Mouse (Mus musculus): ENCODE measurements around the gene Adora1. TPM values are rescaled to one million over a fixed set of nuclear protein-coding genes. Genes with fewer than 3 reads are reported as not detected.
A peak's percentile ranks its signal among the peaks of the same experiment; 100 is the strongest.

The Adora1 gene
- total RNA-seq, 2 experiments from 2014 or later = 75.5 to 76.4 TPM

DNA sequence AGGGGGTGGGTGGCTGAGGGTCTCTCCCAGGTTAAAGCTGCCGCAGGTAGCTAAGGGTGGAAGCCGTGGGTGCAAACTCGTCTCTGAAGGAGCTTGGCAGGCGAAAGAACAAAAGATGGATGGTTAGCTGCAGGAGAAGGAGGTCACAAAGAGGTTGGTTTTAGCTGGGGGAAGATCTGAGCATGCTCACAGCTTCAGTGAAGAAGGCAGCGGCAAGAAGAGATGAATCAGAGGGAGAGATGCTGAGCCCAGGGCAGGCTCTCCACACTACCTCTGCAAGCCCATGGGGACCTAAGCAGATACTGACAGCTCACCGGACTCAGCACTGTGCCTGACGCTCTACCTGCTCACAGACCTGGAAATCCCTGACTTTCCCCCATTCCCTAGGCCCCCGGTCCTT, 6.1 kb upstream of the Adora1 start:
- intact Hi-C loops (cut with DNase I) = loop anchor here (5.0 kb wide), 3 partner anchors 39 to 91 kb away; partner anchors contain the start of gene Ppfia4
- no peak for DNase-seq

DNA sequence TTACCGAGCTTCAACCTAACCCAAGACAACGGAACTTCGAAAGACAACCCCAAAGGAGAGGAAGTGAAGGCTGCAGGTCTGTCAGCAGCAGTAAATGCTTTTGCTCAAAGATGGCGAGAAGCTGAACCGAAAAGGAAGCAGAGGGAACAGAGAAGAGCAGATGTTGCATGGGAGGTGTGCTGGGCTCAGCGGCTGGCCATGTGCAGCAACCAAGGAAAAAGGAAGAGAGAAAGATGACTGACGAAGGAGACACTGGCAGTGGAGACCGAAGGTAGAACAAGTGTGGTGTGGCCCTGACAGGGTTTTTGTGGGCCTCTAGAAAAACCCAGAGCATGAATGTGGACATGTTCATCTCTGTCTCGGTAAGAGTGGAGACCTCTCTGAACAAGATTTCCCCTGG, 5.5 kb upstream of the Adora1 start:
- intact Hi-C loops (cut with DNase I) = loop anchor here (5.0 kb wide), 3 partner anchors 38 to 92 kb away; partner anchors contain the start of gene Ppfia4
- no peak for DNase-seq

DNA sequence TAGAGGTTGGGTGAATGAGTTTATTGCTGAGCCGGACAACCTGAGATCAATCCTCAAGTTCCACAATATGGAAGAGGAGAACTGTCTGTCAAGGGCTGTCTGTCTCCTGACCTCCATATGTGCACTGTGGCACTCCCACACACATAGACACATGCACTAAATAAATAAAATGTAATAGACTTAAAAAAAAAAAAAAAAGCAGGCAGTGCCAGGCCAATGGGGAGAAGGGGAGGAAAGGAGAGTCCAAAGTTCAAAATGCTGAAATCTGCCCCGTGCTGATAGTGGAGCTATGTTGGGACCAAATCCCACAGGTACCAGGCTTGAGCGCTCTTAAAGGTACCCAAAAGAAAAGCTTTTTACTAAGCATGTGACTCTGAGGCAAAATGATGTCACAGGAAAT, 2.2 kb upstream of the Adora1 start:
- intact Hi-C loops (cut with DNase I) = no loop called here
- no peak for DNase-seq

DNA sequence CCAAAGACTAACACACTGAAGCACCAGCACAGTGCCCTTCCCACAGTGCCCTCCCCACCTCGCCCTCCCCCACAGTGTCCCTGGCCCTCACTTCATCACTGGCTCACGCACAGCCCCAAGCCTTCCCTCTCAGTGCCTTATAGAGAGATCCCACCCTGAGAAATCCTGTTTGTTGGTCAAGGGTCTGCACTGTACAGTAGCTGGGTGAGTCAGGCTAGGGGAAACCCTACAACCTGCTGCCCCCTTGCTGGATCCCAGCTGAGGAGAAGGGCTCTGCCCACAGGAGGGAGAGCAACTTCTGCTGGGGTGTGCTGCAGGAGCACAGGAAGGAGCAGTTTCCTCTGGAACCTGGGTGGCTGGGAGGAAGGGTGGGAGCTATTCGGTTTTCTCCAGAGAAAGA, 911 bp upstream of the Adora1 start:
- no peak for DNase-seq
- intact Hi-C loops (cut with DNase I) = no loop called here

DNA sequence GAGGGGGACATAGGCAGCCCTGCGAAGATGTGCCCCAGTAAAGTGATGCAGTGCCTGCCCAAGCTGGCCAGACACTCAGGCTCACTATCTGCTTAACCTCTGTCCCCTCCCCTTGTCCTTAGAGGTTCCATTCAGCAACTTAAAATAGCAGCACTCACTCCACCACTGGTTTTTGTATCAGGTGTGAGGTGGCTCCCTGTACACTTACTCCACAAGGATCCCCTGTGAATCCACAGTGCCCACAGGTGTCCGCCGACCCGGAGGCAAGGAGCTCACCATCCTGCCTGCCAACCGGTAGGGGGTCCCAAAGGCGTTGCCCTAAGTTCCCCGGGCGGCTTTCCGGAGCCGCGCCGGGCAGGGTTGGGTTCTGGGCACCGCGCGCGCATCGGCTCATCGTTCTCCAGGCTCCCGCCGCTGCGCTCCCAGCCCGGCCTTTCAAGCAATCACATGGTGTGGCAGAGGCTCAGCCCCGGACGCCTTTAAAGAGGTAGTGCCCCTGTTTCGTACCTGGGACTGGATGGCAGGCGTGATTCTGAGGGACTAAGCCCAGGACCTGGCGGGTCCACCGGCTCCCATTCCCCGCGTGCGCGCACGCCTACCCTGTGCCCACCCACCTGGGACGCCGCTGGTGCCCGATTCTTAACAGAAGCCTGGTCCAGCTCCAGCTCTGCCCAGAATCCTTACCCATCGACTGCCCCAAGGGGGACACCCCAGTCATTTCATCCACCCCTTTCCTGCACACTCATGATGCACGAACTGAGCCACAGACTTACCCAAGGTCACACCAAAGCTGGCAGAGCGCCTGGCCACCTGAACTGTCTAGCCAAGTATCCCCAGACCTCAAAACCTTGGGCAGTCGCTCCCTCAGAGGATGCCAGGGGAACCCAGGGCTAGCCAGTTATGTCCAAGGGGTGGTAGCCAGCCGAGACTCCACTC, 508 bp downstream of the Adora1 start:
- DNase-seq = peak; percentile 54
- intact Hi-C loops (cut with DNase I) = no loop called here

DNA sequence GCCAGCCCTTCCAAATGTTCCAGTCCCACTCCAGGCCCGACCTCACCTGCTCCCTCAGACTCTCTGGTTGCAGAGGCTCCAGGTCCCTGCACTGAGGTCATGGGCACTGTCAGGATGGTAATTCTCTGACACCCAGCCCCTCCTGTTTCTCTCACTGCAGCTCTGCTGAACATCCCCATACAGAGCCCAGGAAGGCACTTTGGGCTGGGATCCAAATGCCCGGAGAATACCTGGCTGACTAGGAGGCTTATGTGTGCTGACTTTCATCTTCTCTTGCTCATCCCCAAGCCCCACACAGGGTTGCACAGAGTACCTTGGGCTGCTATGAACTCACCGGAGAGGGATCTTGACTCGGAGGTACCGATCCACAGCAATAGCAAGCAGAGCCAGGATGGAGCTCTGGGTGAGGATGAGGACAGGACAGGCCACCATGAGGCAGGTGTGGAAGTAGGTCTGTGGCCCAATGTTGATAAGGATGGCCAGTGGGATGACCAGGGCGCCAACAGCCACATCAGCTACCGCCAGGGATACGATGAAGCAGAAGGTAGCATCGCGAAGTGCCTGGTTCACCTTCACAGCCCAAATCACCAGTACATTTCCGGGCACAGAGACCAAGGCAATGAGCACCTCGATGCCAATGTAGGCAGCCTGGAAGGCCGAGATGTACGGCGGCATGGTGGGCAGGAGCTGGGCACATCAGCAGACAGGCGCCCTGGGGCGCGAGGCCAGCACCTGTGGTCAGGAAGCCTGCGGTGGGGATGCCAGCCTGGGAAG, 1.4 kb downstream of the Adora1 start:
- no peak for DNase-seq
- intact Hi-C loops (cut with DNase I) = no loop called here

DNA sequence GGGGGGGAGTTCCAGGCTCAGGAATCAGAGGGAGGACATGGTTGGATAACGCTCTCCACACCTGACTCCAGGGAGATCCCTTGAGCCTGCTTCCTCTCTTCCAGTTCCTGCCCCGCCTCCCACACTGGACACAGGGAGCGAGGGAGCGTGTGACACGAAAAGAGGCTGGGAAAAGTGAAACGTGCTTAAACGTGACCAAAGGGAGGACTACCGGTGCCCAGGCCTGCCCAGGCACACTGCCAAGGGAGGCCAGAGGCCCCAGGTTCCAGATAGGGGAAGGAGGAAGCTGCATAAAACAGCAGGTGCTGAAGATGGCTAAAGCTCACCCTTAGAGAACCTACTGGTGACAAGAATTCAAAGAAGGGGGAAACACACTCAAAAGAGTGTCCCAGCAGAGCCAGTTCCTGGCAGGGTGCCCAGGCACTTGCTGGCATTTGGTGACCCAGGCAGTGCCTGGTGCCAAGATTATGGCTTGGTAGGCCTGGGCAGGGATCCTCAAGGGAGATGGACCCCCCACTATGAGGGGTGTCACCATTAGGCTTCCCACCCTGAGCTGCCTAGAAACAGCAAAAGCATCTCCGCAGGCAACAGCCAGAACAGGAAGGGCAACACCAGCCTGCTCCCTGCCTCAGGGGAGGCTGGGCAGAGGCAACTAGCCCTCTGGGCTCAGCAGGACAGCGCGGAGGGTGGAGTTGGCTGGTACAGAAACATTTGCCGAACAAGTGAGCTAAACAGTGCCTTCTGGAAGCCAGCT, 2.3 kb downstream of the Adora1 start:
- peak; percentile 78 for DNase-seq
- intact Hi-C loops (cut with DNase I) = no loop called here

DNA sequence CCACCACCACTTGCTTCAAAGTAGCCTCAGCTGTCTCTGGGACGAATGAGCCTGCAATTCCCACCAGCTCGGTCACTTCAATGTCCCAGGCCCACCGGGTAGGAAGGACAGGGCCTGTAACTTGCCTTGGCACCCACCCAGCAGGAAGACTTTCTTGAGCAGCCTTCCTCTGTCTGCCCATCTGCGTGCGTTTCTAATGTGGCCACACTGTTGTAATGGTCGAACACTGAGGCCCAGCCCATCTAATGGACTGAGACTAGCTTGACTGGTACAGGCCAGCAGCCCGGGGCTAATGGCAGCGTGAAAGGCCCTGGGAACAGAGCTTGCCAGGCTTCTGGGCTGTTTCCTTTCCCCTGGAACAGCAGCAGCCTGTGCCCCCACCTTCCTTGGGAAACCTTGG, 2.9 kb downstream of the Adora1 start:
- intact Hi-C loops (cut with DNase I) = no loop called here
- DNase-seq = no peak

DNA sequence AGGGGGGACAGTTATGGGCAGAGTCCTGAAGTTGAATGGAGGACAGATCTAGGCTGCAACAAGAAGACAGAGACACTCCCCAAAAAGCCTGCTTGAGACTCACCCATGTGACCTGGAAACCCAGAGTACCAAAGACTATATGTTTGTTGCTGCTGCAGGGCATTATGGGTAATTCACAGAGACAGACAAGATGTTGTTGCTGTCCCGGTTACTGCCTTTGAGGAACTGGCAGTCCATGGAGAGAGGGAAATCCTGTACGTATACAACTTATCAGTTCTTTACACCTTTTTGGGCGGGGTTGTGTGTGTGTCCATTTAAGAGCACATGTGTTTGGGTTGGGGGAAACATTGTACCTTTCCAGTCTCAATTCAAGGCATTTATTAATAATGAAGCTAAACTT, 3.5 kb downstream of the Adora1 start:
- intact Hi-C loops (cut with DNase I) = no loop called here
- DNase-seq = no peak

DNA sequence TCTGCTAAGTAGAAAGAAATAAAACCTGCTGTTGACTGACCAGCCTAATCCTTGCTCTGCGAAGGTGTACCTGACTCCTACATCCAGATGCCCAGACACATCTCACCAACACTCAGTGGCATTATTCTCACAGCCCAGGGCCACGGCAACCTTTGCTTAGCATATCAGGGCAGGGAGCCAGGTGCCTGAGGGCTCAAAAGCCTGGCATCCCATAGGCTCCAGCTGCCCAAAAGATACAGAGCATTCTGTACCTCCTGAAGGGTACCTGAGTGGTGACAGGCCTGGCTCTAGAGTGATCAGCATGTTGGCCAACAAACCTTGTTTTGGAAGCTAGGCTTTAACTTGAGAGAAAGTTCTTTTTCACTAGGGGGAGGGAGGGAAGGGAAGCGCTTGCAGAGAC, 4.0 kb downstream of the Adora1 start:
- intact Hi-C loops (cut with DNase I) = no loop called here
- DNase-seq = no peak

DNA sequence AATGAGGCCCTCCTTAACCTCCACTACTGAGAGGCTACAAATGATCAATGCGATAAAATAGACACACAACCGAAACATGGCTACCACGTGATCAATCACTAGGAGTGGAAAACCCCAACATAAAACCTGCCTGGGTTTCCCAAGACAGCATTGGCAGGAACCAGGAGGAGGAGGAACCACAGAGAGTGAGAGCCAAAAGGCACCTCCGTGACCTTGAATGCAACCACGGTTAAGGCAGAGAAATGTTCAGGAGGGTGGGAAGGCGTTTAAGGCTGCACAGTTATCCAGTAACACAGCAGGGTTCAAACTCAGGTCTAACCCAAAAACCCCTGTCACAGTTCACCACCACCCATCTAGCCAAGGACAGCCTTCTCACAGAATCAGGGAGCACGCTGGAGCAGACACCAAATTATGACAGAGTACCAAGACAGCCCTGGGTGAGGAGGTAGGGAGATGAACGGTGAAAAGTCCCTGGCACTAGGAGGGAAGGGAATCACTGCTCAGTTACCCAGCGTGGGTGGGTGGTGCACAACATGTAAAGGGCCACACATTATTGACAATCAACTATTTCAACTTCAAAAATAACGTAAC, 4.5 kb downstream of the Adora1 start:
- no peak for DNase-seq
- intact Hi-C loops (cut with DNase I) = no loop called here

DNA sequence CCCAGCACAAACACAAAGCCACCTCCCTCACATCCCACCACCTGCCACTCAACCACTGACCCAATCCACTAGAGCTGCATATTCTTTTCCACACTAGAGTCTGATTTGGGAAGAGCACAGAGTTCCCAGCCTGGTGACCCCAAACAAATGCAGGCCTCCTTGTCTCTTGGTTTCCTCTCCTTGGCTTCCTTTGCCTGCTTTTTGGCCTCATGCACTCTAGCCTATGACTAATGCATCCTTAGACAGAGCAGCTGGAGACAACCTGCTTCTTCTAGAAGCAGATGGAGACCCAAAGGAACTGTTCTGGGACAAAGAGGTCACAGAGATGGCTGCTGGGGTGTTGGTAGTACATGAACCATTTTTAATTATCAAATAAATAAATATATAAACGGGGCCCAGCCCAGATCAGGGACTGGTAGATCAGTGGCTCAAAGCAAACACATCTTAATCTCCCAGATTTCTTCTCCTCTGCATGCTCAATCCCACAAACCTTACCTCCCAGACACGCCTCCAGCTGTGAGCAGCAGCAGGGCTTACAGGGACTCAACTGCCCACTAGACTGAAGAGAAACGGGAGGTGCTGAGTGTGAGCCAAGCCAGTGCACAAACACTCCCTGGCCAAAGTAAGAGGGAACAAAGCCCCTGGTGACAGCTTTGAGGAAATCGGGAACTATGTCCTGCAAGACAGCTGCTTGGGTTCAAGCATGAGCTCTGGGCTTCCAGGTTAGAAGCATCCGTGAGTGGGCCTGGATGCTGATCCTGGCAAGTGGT, 5.2 kb downstream of the Adora1 start:
- intact Hi-C loops (cut with DNase I) = no loop called here

DNA sequence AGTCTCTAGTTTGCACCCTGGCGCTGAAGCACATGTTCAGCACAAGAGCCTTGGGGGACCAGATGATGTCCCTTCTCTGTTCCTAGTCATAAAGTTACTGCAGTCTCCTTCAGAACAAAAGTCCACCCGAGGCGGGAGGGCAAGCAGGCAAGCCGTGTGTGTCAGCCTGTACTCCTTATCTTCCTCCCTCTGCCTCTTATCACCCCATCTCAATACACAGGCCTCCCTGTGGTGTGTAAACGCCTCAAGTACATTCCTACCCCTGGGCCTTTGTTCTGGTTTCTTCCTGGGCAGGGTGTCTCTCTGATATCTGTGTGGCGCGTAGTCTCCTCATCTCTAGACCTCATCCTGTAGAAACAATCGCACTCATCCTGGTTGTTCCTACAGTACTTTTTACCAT, 8.5 kb downstream of the Adora1 start:
- DNase-seq = no peak
- intact Hi-C loops (cut with DNase I) = no loop called here

More for the DNA sequence above, 5.2 kb downstream of the Adora1 start:
- no peak for DNase-seq

DNA sequence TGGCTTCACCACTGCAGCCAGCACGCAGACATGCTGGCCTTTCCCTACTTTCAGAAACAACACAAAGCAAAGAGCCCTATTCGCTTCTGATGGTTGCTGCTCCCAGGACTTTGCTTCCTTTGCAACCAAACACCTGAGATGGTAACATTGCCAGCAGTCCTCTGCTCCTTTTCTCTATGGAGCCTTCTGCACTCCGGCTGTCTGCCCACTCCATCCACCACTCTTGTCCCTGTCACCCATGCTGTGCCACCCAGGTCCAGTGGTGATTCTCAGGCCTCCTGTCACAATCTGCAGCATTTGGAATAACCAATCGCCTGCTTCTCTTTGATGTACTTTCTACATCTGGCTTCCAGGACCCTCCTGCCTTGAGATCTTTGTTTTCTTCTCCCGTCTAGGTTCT, 9.9 kb downstream of the Adora1 start:
- intact Hi-C loops (cut with DNase I) = no loop called here
- DNase-seq = no peak

DNA sequence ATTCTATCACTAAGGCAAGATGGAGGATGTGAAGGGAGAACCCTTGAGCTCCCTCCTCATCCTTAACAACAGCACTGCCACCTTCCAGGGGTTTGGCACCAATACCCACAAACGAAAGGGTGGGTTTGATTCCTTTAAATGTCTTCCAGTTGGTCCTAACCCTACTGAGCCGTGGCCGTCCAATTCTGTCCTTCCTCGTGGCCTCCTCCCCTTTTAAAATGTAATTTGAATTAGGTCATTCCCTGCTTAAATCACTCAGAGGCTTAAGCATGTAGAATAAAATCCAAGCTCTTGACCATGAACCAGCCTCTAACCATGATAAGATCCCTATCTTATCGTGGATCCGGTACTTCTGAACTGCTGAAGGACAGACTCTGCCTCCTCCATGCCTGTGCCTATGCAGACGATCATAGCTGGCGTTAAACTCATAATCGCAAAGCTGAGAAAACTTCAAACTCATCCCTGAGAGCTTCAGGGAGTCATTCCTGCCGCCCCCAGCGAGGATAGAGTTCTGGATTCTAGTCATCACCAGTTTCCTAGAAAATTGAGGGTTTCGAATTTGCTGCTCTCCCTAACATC, 10.5 kb downstream of the Adora1 start:
- DNase-seq = no peak
- intact Hi-C loops (cut with DNase I) = no loop called here

DNA sequence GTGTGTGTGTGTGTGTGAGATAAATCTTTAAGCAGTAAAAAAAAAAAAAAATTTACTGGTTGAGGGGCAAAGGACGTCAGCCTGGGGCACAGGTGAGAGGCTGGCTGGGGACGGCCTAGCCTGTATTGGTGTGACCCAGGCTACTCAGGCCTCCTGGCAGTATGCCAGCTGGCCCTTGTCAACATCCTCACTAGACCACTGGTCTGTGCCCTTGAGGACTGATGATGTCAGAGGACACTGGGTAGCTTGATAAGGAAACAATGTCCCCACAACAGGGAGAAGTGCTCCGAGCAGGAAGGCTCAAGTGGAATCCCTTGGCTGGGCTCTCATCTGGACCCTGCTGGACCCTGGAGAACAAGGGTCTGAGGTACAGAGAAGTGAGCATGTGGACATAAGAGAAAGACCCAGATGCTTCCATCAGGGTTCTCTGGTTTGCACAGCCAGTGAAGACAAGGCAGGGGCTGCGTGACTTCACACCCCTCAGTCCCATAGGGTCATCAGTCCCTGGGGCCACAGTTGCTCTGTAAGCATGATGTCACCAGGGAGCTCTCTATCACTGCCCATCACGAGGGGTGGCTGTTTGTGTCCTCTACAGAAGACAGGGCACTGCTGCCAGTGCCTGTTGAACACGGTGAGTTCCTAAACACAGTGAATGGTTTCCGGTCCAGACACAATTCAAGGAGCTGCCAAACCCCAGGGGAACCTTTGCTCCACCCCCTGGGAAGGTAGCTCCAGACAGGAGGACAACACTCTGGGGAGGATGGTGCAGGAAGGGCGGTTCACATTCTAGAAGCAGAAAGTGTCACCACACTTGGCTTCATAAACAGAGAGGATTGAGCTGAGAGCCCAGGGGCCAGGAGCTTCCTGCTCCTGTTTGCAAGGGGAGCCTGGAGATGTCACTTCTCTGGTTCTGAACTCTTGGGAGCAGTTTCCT, 12.8 kb downstream of the Adora1 start:
- intact Hi-C loops (cut with DNase I) = no loop called here
- no peak for DNase-seq

DNA sequence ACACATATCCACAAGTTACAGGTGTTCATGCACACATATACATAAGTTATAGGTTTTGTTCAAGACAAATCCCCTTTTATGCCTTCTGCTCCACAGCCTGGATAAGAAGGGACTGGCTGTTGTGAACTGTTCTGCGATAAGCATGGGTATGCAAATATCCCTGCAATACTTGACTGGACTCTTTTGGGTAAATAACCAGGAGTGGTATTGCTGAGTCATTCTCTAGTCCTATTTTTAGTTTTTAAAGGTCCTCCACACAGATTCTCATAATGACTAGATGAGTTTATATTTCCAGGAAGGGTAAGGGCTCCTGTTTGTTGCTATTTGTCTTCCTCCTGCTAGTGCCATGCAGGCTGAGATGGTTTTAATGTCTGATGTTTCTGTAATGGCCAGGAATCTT, 14.1 kb downstream of the Adora1 start:
- intact Hi-C loops (cut with DNase I) = no loop called here
- DNase-seq = no peak

DNA sequence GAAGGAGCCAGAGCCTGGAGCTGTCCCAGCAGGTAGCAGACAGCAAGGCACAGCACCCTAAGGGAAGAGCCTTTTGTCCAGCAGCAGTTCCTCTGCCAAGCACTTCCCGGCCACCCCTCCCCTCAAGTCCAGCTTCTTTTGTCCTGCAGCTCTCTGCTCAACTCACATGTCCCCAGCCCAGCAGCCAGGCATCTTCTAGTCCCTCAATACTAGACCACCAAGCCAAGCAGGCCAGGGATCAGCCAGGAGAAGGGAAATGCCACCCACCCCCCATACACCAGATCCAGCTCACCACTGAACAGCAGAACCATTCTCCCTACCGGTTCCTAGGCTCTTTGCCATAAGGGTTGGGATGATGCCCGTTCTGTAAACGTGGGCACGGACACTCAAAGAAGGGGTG, 15.6 kb downstream of the Adora1 start:
- peak; percentile 53 for DNase-seq
- intact Hi-C loops (cut with DNase I) = no loop called here

DNA sequence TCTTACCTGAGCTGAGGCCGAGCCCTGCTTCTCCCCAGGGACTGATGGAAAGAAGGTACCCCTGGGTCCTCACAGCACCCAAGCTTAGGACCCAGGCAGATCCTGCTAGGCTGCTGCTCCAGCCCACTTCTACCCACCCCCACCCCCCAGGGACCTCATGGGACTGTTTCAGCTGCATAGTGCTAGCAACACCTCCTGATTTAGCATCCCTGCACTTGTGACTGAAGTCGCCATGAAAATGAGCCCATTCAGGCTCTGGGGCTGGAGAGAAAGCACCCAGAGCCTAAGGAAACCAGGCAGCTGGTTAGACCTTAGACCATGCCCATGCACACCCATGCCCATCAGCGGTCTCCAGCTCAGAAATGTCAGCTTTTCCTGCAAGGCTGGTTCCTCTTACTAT, 17.3 kb downstream of the Adora1 start:
- no peak for DNase-seq
- intact Hi-C loops (cut with DNase I) = no loop called here
